Mouse (Mus musculus): Measurements from ENCODE around the gene Gm28047. TPM values are rescaled to one million over a fixed set of nuclear protein-coding genes. Genes with fewer than 3 reads are reported as not detected.

The Gm28047 gene
- total and polyA plus RNA-seq, 3 experiments = 0.36 to 1.3 TPM; not detected in 1

GRCm38 (mm10) chr15:102474520-102474919, 150.3 kb downstream of the Gm28047 start:
- no peak for DNase-seq
- H3K27me3 ChIP-seq (ENCODE audit: control insufficient read depth, insufficient read depth, low read length) = no peaks in the 10 kb centered on the region
- no peak overlapping the region for H3K9ac ChIP-seq (ENCODE audit: low read depth, low read length)
- intact Hi-C loops (cut with DNase I) = no loop called here
- H3K4me3 ChIP-seq = no peak overlapping the region
- H3K79me2 ChIP-seq (replicated peaks; ENCODE audit: control insufficient read depth, insufficient read depth, low read length) = no peaks in the 10 kb centered on the region; the same call in 1 of the 2 replicates
- WGBS = 67% methylated on average over 2 of the region's 2 CpGs
- no peak overlapping the region for H3K27ac ChIP-seq
- peaks cover 8% of the 10 kb centered on the region for H3K4me1 ChIP-seq (ENCODE audit: control insufficient read depth, insufficient read depth, low read length)
- TF ChIP-seq CTCF (IDR thresholded peaks at IDR 0.05) (no peak), EP300 (IDR thresholded peaks at IDR 0.05; ENCODE audit: insufficient read depth, low read depth, low read length) (no peak), POLR2A (IDR thresholded peaks at IDR 0.05; ENCODE audit: insufficient read depth, low read depth, low read length) (no peak)
- H3K36me3 ChIP-seq (ENCODE audit: control insufficient read depth, insufficient read depth, low read length) = peaks cover 27% of the 10 kb centered on the region

Small RNAs within 50 kb of the gene (microRNA-seq; reads per million reads assigned to microRNA genes)
- 0 to 0.77 reads per million in 2 experiments for gene Mir688

Other genes starting within 250 kb of the Gm28047 start
- gene Sp1, start 218.9 kb downstream of the Gm28047 start, total RNA-seq (2021) = 10 to 100 TPM; 36.5 to 41.5 TPM
- gene Sp1, start 218.9 kb downstream of the Gm28047 start, polyA plus RNA-seq (2012; rRNA removed) = 9.6 and 17.3 TPM in 2 replicates
- gene Amhr2, start 179.7 kb downstream of the Gm28047 start, total RNA-seq (2021) = under 1 TPM; 0.36 to 0.60 TPM
- 0.31 and 0.44 TPM in 2 replicates for gene Amhr2, start 179.7 kb downstream of the Gm28047 start, polyA plus RNA-seq (2012; rRNA removed)
- gene Prr13, start 166.0 kb downstream of the Gm28047 start, total RNA-seq (2021) = 10 to 100 TPM; 22.8 to 23.2 TPM
- gene Prr13, start 166.0 kb downstream of the Gm28047 start, polyA plus RNA-seq (2012; rRNA removed) = 75.5 and 78.4 TPM in 2 replicates
- gene Pcbp2, start 154.5 kb downstream of the Gm28047 start, total RNA-seq (2021) = 100 to 1,000 TPM; 442 to 494 TPM
- 384 and 453 TPM in 2 replicates for gene Pcbp2, start 154.5 kb downstream of the Gm28047 start, polyA plus RNA-seq (2012; rRNA removed)
- gene Gm10337, start 121.3 kb downstream of the Gm28047 start, total RNA-seq (2021) = not detected
- not detected in 2 replicates for gene Gm10337, start 121.3 kb downstream of the Gm28047 start, polyA plus RNA-seq (2012; rRNA removed)
- 1 to 10 TPM; 2.1 to 2.4 TPM for gene Map3k12, start 108.0 kb downstream of the Gm28047 start, total RNA-seq (2021)
- gene Map3k12, start 108.0 kb downstream of the Gm28047 start, polyA plus RNA-seq (2012; rRNA removed) = 4.1 and 5.5 TPM in 2 replicates
- gene Tarbp2, start 106.9 kb downstream of the Gm28047 start, total RNA-seq (2021) = 10 to 100 TPM; 37.4 to 43.6 TPM
- gene Tarbp2, start 106.9 kb downstream of the Gm28047 start, polyA plus RNA-seq (2012; rRNA removed) = 79.2 and 85.0 TPM in 2 replicates
- gene Npff, start 100.1 kb downstream of the Gm28047 start, total RNA-seq (2021) = 1 to 10 TPM in 1 of 2 experiments, under 1 TPM in 1; 0.50 to 1.4 TPM
- 5.1 and 6.3 TPM in 2 replicates for gene Npff, start 100.1 kb downstream of the Gm28047 start, polyA plus RNA-seq (2012; rRNA removed)
- gene Atf7, start 397 bp upstream of the Gm28047 start, total RNA-seq (2021) = 10 to 100 TPM; 49.9 TPM
- gene Atf7, start 397 bp upstream of the Gm28047 start, polyA plus RNA-seq (2012; rRNA removed) = 77.6 and 122 TPM in 2 replicates
- gene Atp5g2, start 47.3 kb upstream of the Gm28047 start, total RNA-seq (2021) = 10 to 100 TPM; 30.6 to 33.5 TPM
- 417 and 578 TPM in 2 replicates for gene Atp5g2, start 47.3 kb upstream of the Gm28047 start, polyA plus RNA-seq (2012; rRNA removed)
- gene Calcoco1, start 97.1 kb upstream of the Gm28047 start, total RNA-seq (2021) = 100 to 1,000 TPM in 1 of 2 experiments, 10 to 100 TPM in 1; 98.0 to 124 TPM
- gene Calcoco1, start 97.1 kb upstream of the Gm28047 start, polyA plus RNA-seq (2012; rRNA removed) = 108 and 133 TPM in 2 replicates